Mouse (Mus musculus) limb, embryonic 10.5 days (tissue): ENCODE data around the gene Tent4a. TPM values are rescaled to one million over a fixed set of nuclear protein-coding genes. Genes with fewer than 3 reads are reported as not detected.

ENCODE experiments used
- DNase-seq: peaks from one replicate; pipeline ENCODE4 v3.0.0-alpha.2; 2017; ENCODE audit warnings: low spot score
- H3K27ac ChIP-seq: fragments of 300-500 bp; sonication (generic); 2 replicates; pipeline ENCODE4 v1.5.1; 2016; ENCODE audit warnings: mild to moderate bottlenecking
- H3K27me3 ChIP-seq: fragments of 300-500 bp; sonication (generic); 2 replicates; pipeline ENCODE4 v1.6.1; 2016; ENCODE audit warnings: low read depth, mild to moderate bottlenecking; ENCODE audit not compliant: poor library complexity, severe bottlenecking
- H3K36me3 ChIP-seq: fragments of 300-500 bp; sonication (generic); 2 replicates; pipeline ENCODE4 v1.6.1; 2016; ENCODE audit warnings: mild to moderate bottlenecking, moderate library complexity
- H3K4me1 ChIP-seq: fragments of 300-500 bp; sonication (generic); 2 replicates; pipeline ENCODE4 v1.6.1; 2016
- H3K4me3 ChIP-seq: fragments of 300-500 bp; sonication (generic); 2 replicates; pipeline ENCODE4 v1.5.1; 2016; ENCODE audit warnings: mild to moderate bottlenecking, moderate library complexity
- H3K9me3 ChIP-seq: fragments of 300-500 bp; sonication (generic); replicated peaks from 2 replicates; pipeline ENCODE4 v1.6.1; 2016; ENCODE audit warnings: mild to moderate bottlenecking
- WGBS: fragments of 180-500 bp; shearing (Covaris S2); methylation state at CpG from one replicate; pipeline ENCODE4 v1.1.7; 2016; 5-methylcytosine and 5-hydroxymethylcytosine counted together
- polyA plus RNA-seq: library from polyadenylated mRNA; unstranded; fragments of >200 nt; fragmentation: Nextera tagmentation; extraction: Ambion mirVana; gene quantifications from 2 replicates; pipeline ENCODE4 v1.2.1, GENCODE M21; 2016

Tent4a gene
- polyA plus RNA-seq, 1 experiment from 2014 or later, result 6.0 TPM

GRCm38 (mm10) chr13:69498276-69498675, 36.1 kb downstream of the Tent4a start:
- Histone ChIP-seq H3K4me1 (no peaks in the 10 kb centered on the region), H3K9me3 (no peaks in the 10 kb centered on the region), H3K4me3 (no peak overlapping the region), H3K36me3 (peaks cover 76% of the 10 kb centered on the region), H3K27me3 (no peaks in the 10 kb centered on the region), H3K27ac (no peak overlapping the region)
- 90% methylated on average over 5 of the region's 5 CpGs for WGBS
- no peak for DNase-seq

DNA sequence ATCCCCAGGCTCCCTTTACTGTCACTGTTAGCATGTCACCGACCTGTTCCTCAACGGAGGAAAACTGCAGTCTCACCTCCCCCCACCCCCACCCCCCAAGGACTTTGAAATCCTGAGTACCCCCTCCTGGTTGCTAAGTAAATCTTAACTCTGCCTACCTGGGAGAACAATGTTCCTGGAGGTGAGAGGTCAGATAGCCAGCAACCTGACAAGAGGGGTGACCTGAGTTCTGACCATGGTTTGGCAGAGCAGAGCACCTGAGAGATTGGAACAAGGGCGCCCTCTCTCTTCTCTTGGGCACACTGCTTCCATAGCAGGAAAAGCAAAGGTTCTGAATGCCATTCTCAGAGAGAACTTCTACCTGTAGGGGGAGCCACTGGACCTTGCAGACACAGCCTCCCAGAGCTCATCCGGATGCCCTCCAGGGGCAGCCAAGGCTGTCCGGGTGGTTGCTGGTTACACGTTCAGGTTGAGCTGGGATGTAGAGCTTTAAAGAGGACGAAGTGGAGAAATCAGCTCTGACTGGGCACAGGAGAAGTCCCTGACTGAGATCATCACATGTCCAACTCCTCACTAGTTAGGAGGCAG, 41.4 kb downstream of the Tent4a start:
- Histone ChIP-seq H3K27me3 (peaks cover 20% of the 10 kb centered on the region), H3K4me1 (peaks cover 22% of the 10 kb centered on the region), H3K4me3 (no peak overlapping the region), H3K9me3 (no peaks in the 10 kb centered on the region), H3K27ac (no peak overlapping the region), H3K36me3 (peaks cover 23% of the 10 kb centered on the region)
- 24% methylated on average over 7 of the region's 7 CpGs for WGBS
- DNase-seq, result no peak

DNA sequence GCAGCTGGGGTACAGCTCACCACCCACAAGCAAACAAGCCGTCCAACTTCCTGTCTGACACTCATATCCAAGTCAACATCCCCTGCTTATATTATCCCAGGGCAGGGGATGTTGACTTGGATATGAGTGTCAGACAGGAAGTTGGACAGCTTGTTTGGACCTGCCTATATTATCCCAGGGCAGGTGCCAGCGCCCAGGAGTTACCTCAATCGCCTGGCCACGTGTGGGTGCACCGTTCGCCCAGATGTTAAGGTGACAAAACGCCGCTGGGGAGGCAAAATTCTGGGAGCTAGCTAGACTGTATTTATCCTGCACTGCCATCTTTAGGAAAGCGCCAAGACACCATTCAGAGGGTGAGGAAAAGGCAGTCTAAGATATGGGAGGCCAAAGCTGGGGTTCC, 44.6 kb downstream of the Tent4a start:
- Histone ChIP-seq H3K27ac (no peak overlapping the region), H3K4me3 (no peak overlapping the region), H3K9me3 (no peaks in the 10 kb centered on the region), H3K4me1 (peaks cover 27% of the 10 kb centered on the region), H3K27me3 (peaks cover 45% of the 10 kb centered on the region), H3K36me3 (no peaks in the 10 kb centered on the region)
- WGBS, result 87% methylated on average over 9 of the region's 9 CpGs
- DNase-seq, result no peak

DNA sequence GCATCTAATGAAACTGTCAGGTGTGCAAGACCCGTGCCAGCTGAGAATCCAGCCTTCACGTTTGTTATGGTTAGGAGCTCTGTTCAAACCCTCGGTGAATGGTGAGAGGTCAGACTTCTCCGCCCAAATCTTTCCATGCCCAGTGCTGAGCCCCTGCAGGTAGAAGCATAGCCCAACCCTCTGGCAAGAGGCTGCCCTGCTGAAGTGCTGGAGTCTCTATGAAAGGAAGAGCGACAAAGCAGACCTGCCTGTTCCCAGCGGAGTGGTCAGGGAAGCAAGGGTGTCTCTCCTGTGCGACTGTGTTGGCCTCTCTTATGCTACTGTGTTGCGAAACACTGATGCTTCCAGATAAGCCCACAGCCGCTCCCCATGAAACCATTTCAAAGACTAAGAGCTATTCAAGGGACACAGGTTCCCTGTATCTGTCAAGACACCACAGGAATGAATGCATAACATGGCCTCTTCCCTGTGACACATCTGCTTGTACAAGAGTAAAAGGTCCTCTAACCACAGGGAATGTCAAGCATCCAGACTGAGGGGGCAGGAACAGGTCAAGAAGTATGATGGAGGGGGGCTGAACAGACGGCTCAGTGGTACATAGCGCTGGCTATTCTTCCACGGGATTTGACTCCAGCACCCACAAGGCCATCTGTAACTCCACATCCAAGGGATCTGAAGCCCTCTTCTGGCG, 45.7 kb downstream of the Tent4a start:
- H3K9me3 ChIP-seq, result no peaks in the 10 kb centered on the region
- WGBS, result 41% methylated on average over 13 of the region's 13 CpGs
- no peak overlapping the region for H3K4me3 ChIP-seq
- H3K36me3 ChIP-seq, result no peaks in the 10 kb centered on the region
- no peak for DNase-seq
- no peak overlapping the region for H3K27ac ChIP-seq
- H3K27me3 ChIP-seq, result peaks cover 54% of the 10 kb centered on the region
- H3K4me1 ChIP-seq, result peaks cover 27% of the 10 kb centered on the region

- Histone ChIP-seq H3K27me3 (peaks cover 63% of the 10 kb centered on the region), H3K9me3 (no peaks in the 10 kb centered on the region), H3K36me3 (no peaks in the 10 kb centered on the region), H3K4me3 (peak overlapping the region; percentile 43), H3K27ac (no peak overlapping the region), H3K4me1 (peaks cover 27% of the 10 kb centered on the region)
- 3% methylated on average over 26 of the region's 26 CpGs for WGBS
- DNase-seq, result peak; percentile 57
Measured at GRCm38 (mm10) chr13:69487611-69488275, 46.7 kb downstream of the Tent4a start.

DNA sequence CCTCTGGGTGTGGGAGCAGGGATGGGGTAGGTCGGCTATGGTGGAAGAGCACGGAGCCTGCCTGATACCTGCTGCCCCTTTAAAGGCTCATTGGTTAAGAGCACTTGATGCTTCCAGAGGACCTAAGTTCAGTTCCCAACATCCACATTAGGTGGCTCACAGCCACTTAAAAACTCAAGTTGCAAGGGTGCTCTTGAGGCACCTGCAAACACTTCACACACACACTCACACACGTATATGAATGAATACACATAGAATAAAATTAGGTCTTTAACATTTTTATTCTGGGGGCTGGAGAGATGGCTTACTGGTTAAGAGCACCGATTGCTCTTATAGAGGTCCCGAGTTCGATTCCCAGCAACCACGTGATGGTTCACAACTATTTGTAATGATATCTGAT, 47.3 kb downstream of the Tent4a start:
- H3K36me3 ChIP-seq, result no peaks in the 10 kb centered on the region
- WGBS, result 88% methylated on average over 7 of the region's 7 CpGs
- no peaks in the 10 kb centered on the region for H3K9me3 ChIP-seq
- H3K4me3 ChIP-seq, result no peak overlapping the region
- H3K4me1 ChIP-seq, result peaks cover 25% of the 10 kb centered on the region
- no peak for DNase-seq
- H3K27me3 ChIP-seq, result peaks cover 70% of the 10 kb centered on the region
- H3K27ac ChIP-seq, result no peak overlapping the region

GRCm38 (mm10) chr13:69485833-69486232, 48.6 kb downstream of the Tent4a start:
- H3K4me3 ChIP-seq, result no peak overlapping the region
- DNase-seq, result no peak
- no peaks in the 10 kb centered on the region for H3K36me3 ChIP-seq
- peaks cover 31% of the 10 kb centered on the region for H3K4me1 ChIP-seq
- H3K9me3 ChIP-seq, result no peaks in the 10 kb centered on the region
- H3K27ac ChIP-seq, result no peak overlapping the region
- 77% methylated on average over 7 of the region's 7 CpGs for WGBS
- H3K27me3 ChIP-seq, result peaks cover 83% of the 10 kb centered on the region

DNA sequence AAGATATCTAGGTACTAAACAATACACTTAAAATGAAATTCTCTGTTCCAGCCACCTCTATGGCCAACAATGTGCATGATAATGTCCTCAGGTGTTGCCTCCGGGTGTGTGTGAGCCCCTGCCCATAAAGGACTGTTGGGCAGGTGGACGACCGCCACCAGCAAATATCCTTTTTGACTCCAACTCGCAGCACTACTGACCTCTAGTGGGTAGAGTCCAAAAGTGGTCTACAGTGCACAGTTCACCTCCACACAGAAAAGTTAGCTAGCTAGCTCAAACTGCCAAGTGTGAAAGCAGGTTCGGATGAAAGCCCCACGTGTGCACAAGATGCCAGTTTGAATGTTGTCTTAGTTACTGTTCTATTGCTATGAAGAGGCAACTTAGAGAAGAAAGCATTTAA, 49.1 kb downstream of the Tent4a start:
- peaks cover 88% of the 10 kb centered on the region for H3K27me3 ChIP-seq
- H3K36me3 ChIP-seq, result no peaks in the 10 kb centered on the region
- peaks cover 32% of the 10 kb centered on the region for H3K4me1 ChIP-seq
- H3K27ac ChIP-seq, result no peak overlapping the region
- WGBS, result 24% methylated on average over 6 of the region's 6 CpGs
- no peaks in the 10 kb centered on the region for H3K9me3 ChIP-seq
- no peak for DNase-seq
- no peak overlapping the region for H3K4me3 ChIP-seq

DNA sequence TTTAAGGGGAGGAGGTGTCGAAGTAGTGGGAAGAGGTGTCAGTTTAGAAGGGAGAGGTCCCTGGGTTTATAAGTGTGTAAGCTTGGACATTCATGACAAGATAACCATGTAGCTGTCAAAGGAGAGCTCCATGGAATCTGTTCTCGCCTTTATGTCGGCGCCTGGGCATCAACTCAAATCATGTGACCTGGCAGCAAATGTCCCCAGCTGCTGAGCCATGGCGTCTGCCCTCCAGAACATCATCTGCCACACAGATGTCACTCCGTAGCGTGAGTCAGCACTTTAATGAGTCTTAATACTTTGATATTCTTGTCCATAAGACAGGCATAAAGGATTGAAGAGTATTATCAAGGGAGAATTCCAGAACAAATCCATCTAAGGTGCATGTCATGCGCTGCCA, 51.7 kb downstream of the Tent4a start:
- no peaks in the 10 kb centered on the region for H3K9me3 ChIP-seq
- H3K4me1 ChIP-seq, result peaks cover 23% of the 10 kb centered on the region
- WGBS, result 43% methylated on average over 8 of the region's 8 CpGs
- H3K36me3 ChIP-seq, result no peaks in the 10 kb centered on the region
- H3K27me3 ChIP-seq, result peaks cover 80% of the 10 kb centered on the region
- no peak overlapping the region for H3K4me3 ChIP-seq
- no peak overlapping the region for H3K27ac ChIP-seq
- no peak for DNase-seq

GRCm38 (mm10) chr13:69481634-69482505, 52.5 kb downstream of the Tent4a start:
- Histone ChIP-seq H3K4me1 (peaks cover 20% of the 10 kb centered on the region), H3K27ac (no peak overlapping the region), H3K9me3 (no peaks in the 10 kb centered on the region), H3K27me3 (peaks cover 72% of the 10 kb centered on the region), H3K4me3 (peak overlapping the region; percentile 44), H3K36me3 (no peaks in the 10 kb centered on the region)
- WGBS, result 3% methylated on average over 30 of the region's 30 CpGs
- no peak for DNase-seq

DNA sequence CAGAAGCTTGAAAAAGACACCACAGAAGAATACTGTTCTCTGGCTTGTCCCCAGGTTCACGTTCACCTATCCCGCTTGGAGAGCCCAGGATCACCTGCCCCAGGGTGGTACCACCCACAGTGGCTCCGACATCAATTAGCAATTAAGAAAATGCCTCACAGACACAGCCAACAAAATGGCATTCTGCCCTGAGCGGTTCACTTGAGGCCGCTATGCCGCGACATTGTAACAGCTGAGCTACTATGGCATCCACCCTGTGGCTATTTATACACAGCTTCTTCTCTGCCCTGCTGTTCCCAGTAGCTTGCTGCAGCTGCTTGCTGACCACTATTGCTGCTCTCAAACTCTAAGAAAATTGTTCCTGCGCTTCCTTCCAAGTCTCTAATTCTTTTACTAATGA, 53.4 kb downstream of the Tent4a start:
- H3K27ac ChIP-seq, result no peak overlapping the region
- H3K9me3 ChIP-seq, result no peaks in the 10 kb centered on the region
- peaks cover 20% of the 10 kb centered on the region for H3K4me1 ChIP-seq
- H3K27me3 ChIP-seq, result peaks cover 63% of the 10 kb centered on the region
- WGBS, result 6% methylated on average over 8 of the region's 8 CpGs
- DNase-seq, result no peak
- no peaks in the 10 kb centered on the region for H3K36me3 ChIP-seq
- no peak overlapping the region for H3K4me3 ChIP-seq

GRCm38 (mm10) chr13:69479906-69480305, 54.5 kb downstream of the Tent4a start:
- Histone ChIP-seq H3K9me3 (no peaks in the 10 kb centered on the region), H3K36me3 (no peaks in the 10 kb centered on the region), H3K4me1 (peaks cover 20% of the 10 kb centered on the region), H3K27me3 (peaks cover 57% of the 10 kb centered on the region), H3K4me3 (no peak overlapping the region), H3K27ac (no peak overlapping the region)
- 47% methylated on average over 2 of the region's 2 CpGs for WGBS
- no peak for DNase-seq

DNA sequence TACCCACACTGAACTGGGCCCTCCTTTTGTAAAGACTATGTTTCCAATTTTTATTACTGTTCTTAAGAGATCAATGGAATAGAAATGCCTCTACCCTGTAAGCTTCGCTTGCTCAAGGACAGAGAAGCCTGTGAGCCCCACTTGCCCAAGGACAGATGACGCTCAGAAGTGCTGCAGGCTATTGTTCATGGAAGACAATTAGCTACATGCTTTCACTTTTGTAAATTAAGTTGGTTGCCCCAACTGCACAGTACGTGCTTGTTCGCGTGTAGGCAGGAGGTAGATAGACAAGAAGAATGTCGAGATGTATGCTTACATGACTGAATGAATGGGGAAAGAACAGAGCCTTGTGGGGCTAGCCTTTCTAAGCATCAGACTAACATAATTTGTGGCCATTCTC, 55.7 kb downstream of the Tent4a start:
- Histone ChIP-seq H3K4me1 (peaks cover 20% of the 10 kb centered on the region), H3K27me3 (peaks cover 48% of the 10 kb centered on the region), H3K36me3 (no peaks in the 10 kb centered on the region), H3K4me3 (no peak overlapping the region), H3K27ac (no peak overlapping the region), H3K9me3 (no peaks in the 10 kb centered on the region)
- no peak for DNase-seq
- WGBS, result 95% methylated on average over 6 of the region's 6 CpGs
